Mouse (Mus musculus) embryonic fibroblast, embryonic 13.5 days (primary cell): ENCODE results near the gene Psmf1.

Source experiments
- CTCF ChIP-seq: IDR thresholded peaks from 2 replicates; pipeline ENCODE4 v1.5.1; 2011; ENCODE audit warnings: mild to moderate bottlenecking, control low read depth, low read length, moderate library complexity, borderline replicate concordance; ENCODE audit not compliant: insufficient read depth
- POLR2A ChIP-seq: IDR thresholded peaks from 2 replicates; pipeline ENCODE4 v1.6.1; 2011; ENCODE audit warnings: low read depth, mild to moderate bottlenecking, control low read depth, low read length, moderate library complexity

- no peak for TF ChIP-seq POLR2A
- TF ChIP-seq CTCF = no peak
Measured at GRCm38 (mm10) chr2:151702851-151703190, 41.2 kb downstream of the Psmf1 start.
